Mouse (Mus musculus) MEL (cell line): Measurements from ENCODE around the gene Slc30a9. TPM values are rescaled to one million over a fixed set of nuclear protein-coding genes. Genes with fewer than 3 reads are reported as not detected.

Experiments
- DNase-seq: peaks from one replicate; pipeline ENCODE4 v3.0.0; 2011; ENCODE audit warnings: low read depth, low spot score
- H3K27ac ChIP-seq: 2 replicates; pipeline ENCODE4 v1.5.1; 2012; ENCODE audit warnings: low read depth, mild to moderate bottlenecking, control low read depth, low read length, moderate library complexity; ENCODE audit not compliant: control insufficient read depth
- H3K27me3 ChIP-seq, 2 experiments: fragments of 150-350 bp in 1 of 2; sonication (generic) in 1 of 2; 2 replicates each; pipeline ENCODE4 v1.6.1; 2012; ENCODE audit warnings: low read length in 2 of 2, mild to moderate bottlenecking in 2 of 2, improper control_type of control experiment in 1 of 2, moderate library complexity in 1 of 2; ENCODE audit not compliant: insufficient read depth in 2 of 2, control insufficient read depth in 1 of 2
- H3K36me3 ChIP-seq, 2 experiments: 2 replicates each; pipeline ENCODE4 v1.6.1; 2012 to 2014; ENCODE audit warnings: low read length in 2 of 2, improper control_type of control experiment in 1 of 2, inconsistent platforms in 1 of 2, mild to moderate bottlenecking in 1 of 2; ENCODE audit not compliant: insufficient read depth in 2 of 2, control insufficient read depth in 1 of 2
- H3K4me1 ChIP-seq, 2 experiments: fragments of 150-350 bp in 1 of 2; sonication (generic) in 1 of 2; 2 replicates each; pipeline ENCODE4 v1.6.1; 2012; ENCODE audit warnings: low read length in 2 of 2, improper control_type of control experiment in 1 of 2, mild to moderate bottlenecking in 1 of 2; ENCODE audit not compliant: insufficient read depth in 2 of 2, control insufficient read depth in 1 of 2
- H3K4me3 ChIP-seq, 2 experiments: fragments of 150-350 bp in 1 of 2; sonication (generic) in 1 of 2; 2 replicates each; pipeline ENCODE4 v1.5.1; 2012; ENCODE audit warnings: low read depth in 2 of 2, low read length in 2 of 2, mild to moderate bottlenecking in 2 of 2, moderate library complexity in 2 of 2, control low read depth in 1 of 2, improper control_type of control experiment in 1 of 2; ENCODE audit not compliant: control insufficient read depth in 1 of 2, insufficient read depth in 1 of 2
- H3K79me2 ChIP-seq: 2 replicates; pipeline ENCODE4 v1.6.1; 2012; ENCODE audit warnings: mild to moderate bottlenecking, low read length, moderate library complexity; ENCODE audit not compliant: control insufficient read depth, poor library complexity, insufficient read depth
- H3K9ac ChIP-seq: 2 replicates; pipeline ENCODE4 v1.6.1; 2012; ENCODE audit warnings: low read depth, mild to moderate bottlenecking, control low read depth, low read length, moderate library complexity; ENCODE audit not compliant: control insufficient read depth, poor library complexity, severe bottlenecking
- H3K9me3 ChIP-seq: fragments of 150-350 bp; sonication (generic); replicated peaks from 2 replicates; pipeline ENCODE4 v1.6.1; 2012; ENCODE audit warnings: mild to moderate bottlenecking, low read length, improper control_type of control experiment, moderate library complexity; ENCODE audit not compliant: insufficient read depth
- BHLHE40 ChIP-seq: IDR thresholded peaks from 2 replicates; pipeline ENCODE4 v1.6.1; 2012; ENCODE audit warnings: low read depth, mild to moderate bottlenecking, inconsistent platforms, low read length, improper control_type of control experiment, borderline replicate concordance
- CHD1 ChIP-seq: IDR thresholded peaks from 2 replicates; pipeline ENCODE4 v1.6.1; 2012; ENCODE audit warnings: low read depth, mild to moderate bottlenecking, inconsistent platforms, low read length, improper control_type of control experiment
- CHD2 ChIP-seq: IDR thresholded peaks from 2 replicates; pipeline ENCODE4 v1.6.1; 2011; ENCODE audit warnings: low read length, improper control_type of control experiment
- E2F4 ChIP-seq: IDR thresholded peaks from 2 replicates; pipeline ENCODE4 v1.6.1; 2011; ENCODE audit warnings: low read depth, low read length, improper control_type of control experiment, borderline replicate concordance
- ELF1 ChIP-seq: IDR thresholded peaks from 2 replicates; pipeline ENCODE4 v1.6.1; 2014; ENCODE audit warnings: low read depth, mild to moderate bottlenecking, inconsistent platforms, low read length, improper control_type of control experiment, moderate library complexity
- EP300 ChIP-seq, 2 experiments: IDR thresholded peaks; 2 replicates each; pipeline ENCODE4 v1.6.1; 2011; ENCODE audit warnings: improper control_type of control experiment in 2 of 2, low read length in 2 of 2, low read depth in 1 of 2, mild to moderate bottlenecking in 1 of 2
- GABPA ChIP-seq: IDR thresholded peaks from 2 replicates; pipeline ENCODE4 v1.6.1; 2012; ENCODE audit warnings: low read depth, mild to moderate bottlenecking, inconsistent platforms, low read length, improper control_type of control experiment, moderate library complexity
- HCFC1 ChIP-seq: IDR thresholded peaks from 2 replicates; pipeline ENCODE4 v1.6.1; 2012; ENCODE audit warnings: low read depth, mild to moderate bottlenecking, inconsistent platforms, low read length, improper control_type of control experiment, moderate library complexity
- JUND ChIP-seq: IDR thresholded peaks from 2 replicates; pipeline ENCODE4 v1.6.1; 2011; ENCODE audit warnings: low read depth, mild to moderate bottlenecking, improper control_type of control experiment, low read length
- MAFK ChIP-seq: IDR thresholded peaks from 2 replicates; pipeline ENCODE4 v1.6.1; 2011; ENCODE audit warnings: low read depth, mild to moderate bottlenecking, low read length, improper control_type of control experiment, borderline replicate concordance
- MAX ChIP-seq: IDR thresholded peaks from 2 replicates; pipeline ENCODE4 v1.6.1; 2011; ENCODE audit warnings: low read length, improper control_type of control experiment
- MAZ ChIP-seq: IDR thresholded peaks from 2 replicates; pipeline ENCODE4 v1.6.1; 2012; ENCODE audit warnings: low read depth, mild to moderate bottlenecking, inconsistent platforms, low read length, improper control_type of control experiment
- MEF2A ChIP-seq: IDR thresholded peaks from 2 replicates; pipeline ENCODE4 v1.6.1; 2014; ENCODE audit warnings: low read depth, mild to moderate bottlenecking, inconsistent platforms, low read length, improper control_type of control experiment; ENCODE audit not compliant: poor library complexity, insufficient replicate concordance, severe bottlenecking; ENCODE audit errors: extremely low read depth
- MYB ChIP-seq: IDR thresholded peaks from 2 replicates; pipeline ENCODE4 v1.6.1; 2011; ENCODE audit warnings: mild to moderate bottlenecking, low read depth, low read length, improper control_type of control experiment
- MYC ChIP-seq: IDR thresholded peaks from 2 replicates; pipeline ENCODE4 v1.6.1; 2011; ENCODE audit warnings: low read depth, mild to moderate bottlenecking, low read length, improper control_type of control experiment, moderate library complexity
- NELFE ChIP-seq: IDR thresholded peaks from 2 replicates; pipeline ENCODE4 v1.6.1; 2011; ENCODE audit warnings: low read depth, low read length, improper control_type of control experiment
- NRF1 ChIP-seq: IDR thresholded peaks from 2 replicates; pipeline ENCODE4 v1.6.1; 2014; ENCODE audit warnings: low read depth, mild to moderate bottlenecking, inconsistent platforms, low read length, improper control_type of control experiment, moderate library complexity; ENCODE audit not compliant: poor library complexity, insufficient read depth, severe bottlenecking
- POLR2AphosphoS2 ChIP-seq: IDR thresholded peaks from 2 replicates; pipeline ENCODE4 v1.6.1; 2011; ENCODE audit warnings: low read length, improper control_type of control experiment
- RCOR1 ChIP-seq: IDR thresholded peaks from 2 replicates; pipeline ENCODE4 v1.6.1; 2012; ENCODE audit warnings: low read depth, mild to moderate bottlenecking, inconsistent platforms, low read length, improper control_type of control experiment
- SIN3A ChIP-seq: IDR thresholded peaks from 2 replicates; pipeline ENCODE4 v1.6.1; 2012; ENCODE audit warnings: low read length, improper control_type of control experiment, inconsistent platforms
- SMC3 ChIP-seq: IDR thresholded peaks from 2 replicates; pipeline ENCODE4 v1.6.1; 2011; ENCODE audit warnings: low read depth, low read length, improper control_type of control experiment
- TAL1 ChIP-seq: IDR thresholded peaks from 2 replicates; pipeline ENCODE4 v1.6.1; 2012; ENCODE audit warnings: mild to moderate bottlenecking, inconsistent platforms, low read length, moderate library complexity, mixed read lengths
- TCF12 ChIP-seq: IDR thresholded peaks from 2 replicates; pipeline ENCODE4 v1.6.1; 2014; ENCODE audit warnings: low read depth, mild to moderate bottlenecking, inconsistent platforms, low read length, improper control_type of control experiment, moderate library complexity
- USF2 ChIP-seq, 2 experiments: IDR thresholded peaks; 2 replicates each; pipeline ENCODE4 v1.6.1; 2011 to 2012; ENCODE audit warnings: improper control_type of control experiment in 2 of 2, low read length in 2 of 2, borderline replicate concordance in 1 of 2, inconsistent platforms in 1 of 2, low read depth in 1 of 2, mild to moderate bottlenecking in 1 of 2; ENCODE audit not compliant: insufficient read depth in 1 of 2
- ZC3H11A ChIP-seq: IDR thresholded peaks from 2 replicates; pipeline ENCODE4 v1.6.1; 2012; ENCODE audit warnings: low read depth, mild to moderate bottlenecking, inconsistent platforms, low read length, improper control_type of control experiment
- ZMIZ1 ChIP-seq: IDR thresholded peaks from 2 replicates; pipeline ENCODE4 v1.6.1; 2012; ENCODE audit warnings: low read depth, mild to moderate bottlenecking, inconsistent platforms, low read length, improper control_type of control experiment, moderate library complexity
- ZNF384 ChIP-seq: IDR thresholded peaks from 2 replicates; pipeline ENCODE4 v1.6.1; 2012; ENCODE audit warnings: low read depth, mild to moderate bottlenecking, inconsistent platforms, low read length, improper control_type of control experiment
- polyA plus RNA-seq, 2 experiments: library from polyadenylated mRNA; stranded (reverse) in 1 of 2; unstranded in 1 of 2; fragments of >175 nt in 1 of 2; fragments of >200 nt in 1 of 2; gene quantifications; 2 replicates each; pipeline versions ENCODE4 v1.2.1 to v1.2.4; 2012; ENCODE audit warnings: low replicate concordance in 2 of 2, low read depth in 1 of 2; ENCODE audit not compliant: insufficient read length in 2 of 2, insufficient read depth in 1 of 2, missing spikeins in 1 of 2
- total RNA-seq: library from RNA; depleted of rRNA; stranded (reverse); fragments of 300-350 nt; gene quantifications from 2 replicates; pipeline ENCODE4 v1.2.3, GENCODE M21; 2012

The Slc30a9 gene
- total and polyA plus RNA-seq, 3 experiments: 20.2 to 284 (median 37.6) TPM

DNA sequence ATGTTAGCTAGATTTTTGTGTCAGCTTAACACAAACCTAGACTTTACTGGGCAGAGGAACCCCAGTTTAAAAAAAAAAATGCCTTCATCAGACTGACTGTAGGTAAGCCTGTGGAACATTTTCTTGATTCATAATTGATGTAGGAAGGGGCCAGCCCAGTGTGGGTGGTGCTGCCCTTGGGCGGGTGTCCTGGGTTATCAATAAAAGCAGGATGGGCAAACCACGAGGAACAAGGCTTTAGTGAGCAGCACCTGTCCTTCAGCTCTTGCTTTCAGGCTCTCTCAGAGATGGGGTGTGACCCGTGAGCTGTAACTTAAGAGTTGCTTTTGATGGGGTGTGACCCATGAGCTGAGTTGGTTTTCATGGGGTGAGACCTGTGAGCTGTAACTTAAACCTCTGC lies 11.7 kb upstream of the Slc30a9 start:
- no peak for TF ChIP-seq ZNF384
- TF ChIP-seq EP300 (IDR thresholded peaks at IDR 0.05; ENCODE audit: low read depth in 1 of 2, low read length in 2 of 2): no peak
- no peak for TF ChIP-seq SMC3
- TF ChIP-seq MAX: no peak
- TF ChIP-seq MEF2A: no peak
- TF ChIP-seq CHD2: no peak
- no peak for TF ChIP-seq JUND
- no peak for TF ChIP-seq MAFK
- TF ChIP-seq RCOR1: no peak
- TF ChIP-seq BHLHE40: no peak
- TF ChIP-seq POLR2AphosphoS2: no peak
- TF ChIP-seq ZMIZ1: no peak
- TF ChIP-seq TCF12: no peak
- no peak for TF ChIP-seq ZC3H11A
- TF ChIP-seq NELFE: no peak
- TF ChIP-seq USF2 (IDR thresholded peaks at IDR 0.05; ENCODE audit: borderline replicate concordance in 1 of 2, insufficient read depth in 1 of 2, low read depth in 1 of 2, low read length in 2 of 2): no peak
- TF ChIP-seq CHD1: no peak
- TF ChIP-seq ELF1: no peak
- TF ChIP-seq MYB: no peak
- no peak for TF ChIP-seq MYC
- no peak overlapping the region for H3K27ac ChIP-seq
- no peak for DNase-seq
- H3K4me3 ChIP-seq: no peak overlapping the region
- H3K9me3 ChIP-seq: no peaks in the 10 kb centered on the region
- H3K4me1 ChIP-seq: no peaks in the 10 kb centered on the region
- peaks cover 0 to 6% of the 10 kb centered on the region in 2 experiments; a peak in 2 of 4 replicates for H3K36me3 ChIP-seq
- no peaks in the 10 kb centered on the region for H3K27me3 ChIP-seq
- H3K9ac ChIP-seq: no peak overlapping the region
- H3K79me2 ChIP-seq: no peaks in the 10 kb centered on the region

DNA sequence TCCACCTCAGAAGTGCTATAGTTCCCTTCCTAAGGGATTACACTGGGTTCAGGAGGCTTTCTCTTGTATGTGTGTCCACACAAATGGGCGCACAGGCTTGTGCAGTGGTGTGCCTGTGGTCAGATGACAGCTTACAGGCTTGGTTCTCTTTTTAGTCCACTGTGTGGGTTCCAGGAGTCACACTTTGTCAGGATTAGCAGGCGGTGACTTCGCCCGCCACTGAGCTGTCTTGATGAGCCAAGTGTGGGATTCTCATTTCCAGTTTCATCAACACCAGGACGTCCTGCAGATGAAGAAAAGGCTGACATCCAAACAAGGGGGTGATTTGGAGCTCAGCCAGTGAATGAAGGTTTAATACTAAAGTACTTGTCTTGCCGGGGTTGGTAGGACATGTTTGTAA lies 11.1 kb upstream of the Slc30a9 start:
- Histone ChIP-seq H3K4me3 (no peak overlapping the region), H3K9ac (no peak overlapping the region), H3K9me3 (no peaks in the 10 kb centered on the region), H3K4me1 (no peaks in the 10 kb centered on the region), H3K27me3 (no peaks in the 10 kb centered on the region), H3K79me2 (no peaks in the 10 kb centered on the region), H3K36me3 (peaks cover 0 to 5% of the 10 kb centered on the region in 2 experiments; a peak in 2 of 4 replicates), H3K27ac (no peak overlapping the region)
- no peak for TF ChIP-seq E2F4
- no peak for TF ChIP-seq MAZ
- TF ChIP-seq TAL1: no peak
- no peak for TF ChIP-seq TCF12
- TF ChIP-seq HCFC1: no peak
- TF ChIP-seq MYC: no peak
- no peak for TF ChIP-seq SMC3
- no peak for TF ChIP-seq SIN3A
- no peak for TF ChIP-seq JUND
- TF ChIP-seq CHD2: no peak
- no peak for TF ChIP-seq ZC3H11A
- no peak for TF ChIP-seq GABPA
- no peak for TF ChIP-seq NRF1
- TF ChIP-seq CHD1: no peak
- DNase-seq: no peak
